Mouse (Mus musculus): ENCODE measurements around the gene Apbb2. TPM values are rescaled to one million over a fixed set of nuclear protein-coding genes. Genes with fewer than 3 reads are reported as not detected.

The Apbb2 gene
- polyA plus RNA-seq, 1 experiment from 2014 or later = 27.8 TPM

GRCm38 (mm10) chr5:66579066-66579465 lies 39.5 kb downstream of the Apbb2 start:
- H3K36me3 ChIP-seq (replicated peaks; ENCODE audit: control insufficient read depth, insufficient read depth, low read depth, low read length) = no peaks in the 10 kb centered on the region
- no peak overlapping the region for H3K4me3 ChIP-seq (ENCODE audit: low read depth, low read length)
- WGBS = 77% methylated on average over 4 of the region's 4 CpGs
- DNase-seq (ENCODE audit: low spot score) = no peak
- H3K4me1 ChIP-seq (ENCODE audit: control insufficient read depth, insufficient read depth, low read length) = no peaks in the 10 kb centered on the region
- no peak overlapping the region for H3K27ac ChIP-seq (replicated peaks; ENCODE audit: low read depth, low read length)
- no peak for ATAC-seq (replicated peaks; ENCODE audit: insufficient number of reproducible peaks, low FRiP score, low TSS enrichment, low read depth)
- no peaks in the 10 kb centered on the region for H3K27me3 ChIP-seq (ENCODE audit: control insufficient read depth, insufficient read depth, low read length)
- no peak overlapping the region for H3K4me2 ChIP-seq (ENCODE audit: low read depth, low read length)
- no peak overlapping the region for H3K9ac ChIP-seq (replicated peaks; ENCODE audit: low read length)
- no peaks in the 10 kb centered on the region for H3K9me3 ChIP-seq (replicated peaks; ENCODE audit: control insufficient read depth, low read length)

DNA sequence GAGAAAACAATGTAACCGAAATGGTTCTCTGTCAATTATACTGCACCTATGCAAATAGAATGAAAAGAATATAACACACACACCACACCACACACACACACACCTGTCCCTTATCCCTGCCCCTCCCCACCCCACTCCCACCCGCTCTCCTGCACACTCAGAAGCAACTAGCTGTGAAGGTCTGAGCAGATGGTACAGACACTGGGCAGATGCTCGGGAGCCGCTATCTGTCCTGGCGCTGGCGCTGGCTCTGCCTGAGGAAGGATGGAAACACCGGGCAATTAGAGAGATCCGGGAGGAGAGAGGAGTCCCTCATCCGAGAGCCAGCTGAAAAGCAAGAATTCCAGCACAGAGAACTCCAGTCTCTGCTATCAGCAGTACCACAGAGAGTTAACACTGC lies 42.3 kb downstream of the Apbb2 start:
- Histone ChIP-seq H3K27ac (replicated peaks; ENCODE audit: low read depth, low read length) (no peak overlapping the region), H3K4me2 (ENCODE audit: low read depth, low read length) (no peak overlapping the region), H3K27me3 (ENCODE audit: control insufficient read depth, insufficient read depth, low read length) (no peaks in the 10 kb centered on the region), H3K4me3 (ENCODE audit: low read depth, low read length) (no peak overlapping the region), H3K36me3 (replicated peaks; ENCODE audit: control insufficient read depth, insufficient read depth, low read depth, low read length) (no peaks in the 10 kb centered on the region), H3K9ac (replicated peaks; ENCODE audit: low read length) (no peak overlapping the region), H3K4me1 (ENCODE audit: control insufficient read depth, insufficient read depth, low read length) (no peaks in the 10 kb centered on the region; the same call in 1 of the 2 replicates), H3K9me3 (replicated peaks; ENCODE audit: control insufficient read depth, low read length) (no peaks in the 10 kb centered on the region)
- WGBS = 55% methylated on average over 9 of the region's 9 CpGs
- DNase-seq (ENCODE audit: low spot score) (no peak), ATAC-seq (replicated peaks; ENCODE audit: insufficient number of reproducible peaks, low FRiP score, low TSS enrichment, low read depth) (no peak)

- H3K27ac ChIP-seq (replicated peaks; ENCODE audit: low read depth, low read length) = no peak overlapping the region
- H3K9ac ChIP-seq (replicated peaks; ENCODE audit: low read length) = no peak overlapping the region
- ATAC-seq (replicated peaks; ENCODE audit: insufficient number of reproducible peaks, low FRiP score, low TSS enrichment, low read depth) (no peak), DNase-seq (ENCODE audit: low spot score) (no peak)
- H3K9me3 ChIP-seq (replicated peaks; ENCODE audit: control insufficient read depth, low read length) = no peaks in the 10 kb centered on the region
- 91% methylated on average over 13 of the region's 13 CpGs for WGBS
- no peaks in the 10 kb centered on the region; the same call in 1 of the 2 replicates for H3K4me1 ChIP-seq (ENCODE audit: control insufficient read depth, insufficient read depth, low read length)
- no peaks in the 10 kb centered on the region for H3K36me3 ChIP-seq (replicated peaks; ENCODE audit: control insufficient read depth, insufficient read depth, low read depth, low read length)
- H3K27me3 ChIP-seq (ENCODE audit: control insufficient read depth, insufficient read depth, low read length) = no peaks in the 10 kb centered on the region
- H3K4me3 ChIP-seq (ENCODE audit: low read depth, low read length) = no peak overlapping the region
- no peak overlapping the region for H3K4me2 ChIP-seq (ENCODE audit: low read depth, low read length)
Measured at GRCm38 (mm10) chr5:66575148-66575547, 43.4 kb downstream of the Apbb2 start.

- Histone ChIP-seq H3K36me3 (replicated peaks; ENCODE audit: control insufficient read depth, insufficient read depth, low read depth, low read length) (no peaks in the 10 kb centered on the region), H3K27me3 (ENCODE audit: control insufficient read depth, insufficient read depth, low read length) (no peaks in the 10 kb centered on the region), H3K4me3 (ENCODE audit: low read depth, low read length) (no peak overlapping the region), H3K4me1 (ENCODE audit: control insufficient read depth, insufficient read depth, low read length) (no peaks in the 10 kb centered on the region; the same call in 1 of the 2 replicates), H3K4me2 (ENCODE audit: low read depth, low read length) (no peak overlapping the region), H3K27ac (replicated peaks; ENCODE audit: low read depth, low read length) (no peak overlapping the region), H3K9ac (replicated peaks; ENCODE audit: low read length) (no peak overlapping the region), H3K9me3 (replicated peaks; ENCODE audit: control insufficient read depth, low read length) (no peaks in the 10 kb centered on the region)
- WGBS = 23% methylated on average over 4 of the region's 4 CpGs
- ATAC-seq (replicated peaks; ENCODE audit: insufficient number of reproducible peaks, low FRiP score, low TSS enrichment, low read depth) (no peak), DNase-seq (ENCODE audit: low spot score) (no peak)
Measured at GRCm38 (mm10) chr5:66573266-66573665, 45.3 kb downstream of the Apbb2 start.

DNA sequence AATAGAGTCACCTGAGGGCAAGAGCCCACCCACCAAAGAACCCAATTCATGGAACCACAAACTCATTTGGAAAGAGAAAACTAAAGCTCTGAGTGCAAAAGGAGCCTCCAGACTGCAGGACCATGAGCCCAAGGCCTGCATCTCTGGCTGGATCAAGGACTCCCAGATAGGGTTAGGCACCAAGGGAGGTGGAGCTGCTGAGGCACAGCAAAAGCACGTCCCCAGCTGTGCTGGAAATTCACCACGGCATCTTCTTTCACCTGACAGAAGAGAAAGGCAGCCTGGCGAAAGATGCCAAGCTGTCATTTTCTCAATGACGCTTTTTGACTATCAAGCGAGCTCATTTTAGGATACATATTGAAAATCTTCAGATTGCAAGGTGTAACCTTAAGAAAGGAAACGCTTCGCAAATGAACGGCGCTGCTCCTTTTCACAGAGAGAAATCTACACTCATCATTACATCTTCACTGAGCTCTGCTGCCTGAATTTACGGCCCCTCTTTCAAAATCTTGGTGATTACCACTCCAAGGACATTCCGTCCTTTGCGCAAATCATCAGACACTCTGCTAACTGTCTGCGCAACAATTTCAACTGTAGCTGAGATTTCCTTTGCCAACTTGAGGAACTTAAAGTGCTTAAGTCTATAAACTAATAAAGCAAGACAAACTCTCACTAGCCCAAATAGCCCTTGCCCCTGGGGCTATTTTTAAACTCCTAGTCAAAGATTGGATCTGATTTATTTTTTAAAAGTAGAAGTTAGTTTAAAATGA lies 46.3 kb downstream of the Apbb2 start:
- no peaks in the 10 kb centered on the region; the same call in 1 of the 2 replicates for H3K4me1 ChIP-seq (ENCODE audit: control insufficient read depth, insufficient read depth, low read length)
- H3K27me3 ChIP-seq (ENCODE audit: control insufficient read depth, insufficient read depth, low read length) = no peaks in the 10 kb centered on the region
- H3K36me3 ChIP-seq (replicated peaks; ENCODE audit: control insufficient read depth, insufficient read depth, low read depth, low read length) = no peaks in the 10 kb centered on the region
- H3K9ac ChIP-seq (replicated peaks; ENCODE audit: low read length) = no peak overlapping the region
- H3K4me2 ChIP-seq (ENCODE audit: low read depth, low read length) = no peak overlapping the region
- no peak overlapping the region for H3K27ac ChIP-seq (replicated peaks; ENCODE audit: low read depth, low read length)
- no peak overlapping the region for H3K4me3 ChIP-seq (ENCODE audit: low read depth, low read length)
- H3K9me3 ChIP-seq (replicated peaks; ENCODE audit: control insufficient read depth, low read length) = no peaks in the 10 kb centered on the region
- 75% methylated on average over 13 of the region's 13 CpGs for WGBS
- no peak for DNase-seq (ENCODE audit: low spot score)
- ATAC-seq (replicated peaks; ENCODE audit: insufficient number of reproducible peaks, low FRiP score, low TSS enrichment, low read depth) = no peak

GRCm38 (mm10) chr5:66570709-66571108 lies 47.9 kb downstream of the Apbb2 start:
- no peak overlapping the region for H3K27ac ChIP-seq (replicated peaks; ENCODE audit: low read depth, low read length)
- no peaks in the 10 kb centered on the region for H3K27me3 ChIP-seq (ENCODE audit: control insufficient read depth, insufficient read depth, low read length)
- no peak for ATAC-seq (replicated peaks; ENCODE audit: insufficient number of reproducible peaks, low FRiP score, low TSS enrichment, low read depth)
- no peak overlapping the region for H3K4me2 ChIP-seq (ENCODE audit: low read depth, low read length)
- no peaks in the 10 kb centered on the region for H3K9me3 ChIP-seq (replicated peaks; ENCODE audit: control insufficient read depth, low read length)
- DNase-seq (ENCODE audit: low spot score) = no peak
- no peak overlapping the region for H3K9ac ChIP-seq (replicated peaks; ENCODE audit: low read length)
- H3K4me3 ChIP-seq (ENCODE audit: low read depth, low read length) = no peak overlapping the region
- no peaks in the 10 kb centered on the region; the same call in 1 of the 2 replicates for H3K4me1 ChIP-seq (ENCODE audit: control insufficient read depth, insufficient read depth, low read length)
- WGBS = 90% methylated on average over 5 of the region's 5 CpGs
- H3K36me3 ChIP-seq (replicated peaks; ENCODE audit: control insufficient read depth, insufficient read depth, low read depth, low read length) = no peaks in the 10 kb centered on the region

- WGBS = 69% methylated on average over 9 of the region's 9 CpGs
- no peak overlapping the region for H3K9ac ChIP-seq (replicated peaks; ENCODE audit: low read length)
- H3K4me1 ChIP-seq (ENCODE audit: control insufficient read depth, insufficient read depth, low read length) = no peaks in the 10 kb centered on the region; the same call in 1 of the 2 replicates
- no peak overlapping the region for H3K27ac ChIP-seq (replicated peaks; ENCODE audit: low read depth, low read length)
- ATAC-seq (replicated peaks; ENCODE audit: insufficient number of reproducible peaks, low FRiP score, low TSS enrichment, low read depth) = no peak
- no peaks in the 10 kb centered on the region for H3K27me3 ChIP-seq (ENCODE audit: control insufficient read depth, insufficient read depth, low read length)
- no peaks in the 10 kb centered on the region for H3K36me3 ChIP-seq (replicated peaks; ENCODE audit: control insufficient read depth, insufficient read depth, low read depth, low read length)
- H3K4me3 ChIP-seq (ENCODE audit: low read depth, low read length) = no peak overlapping the region
- DNase-seq (ENCODE audit: low spot score) = no peak
- no peaks in the 10 kb centered on the region for H3K9me3 ChIP-seq (replicated peaks; ENCODE audit: control insufficient read depth, low read length)
- H3K4me2 ChIP-seq (ENCODE audit: low read depth, low read length) = no peak overlapping the region
Measured at GRCm38 (mm10) chr5:66569141-66569801, 49.3 kb downstream of the Apbb2 start.

- no peak for ATAC-seq (replicated peaks; ENCODE audit: insufficient number of reproducible peaks, low FRiP score, low TSS enrichment, low read depth)
- H3K27ac ChIP-seq (replicated peaks; ENCODE audit: low read depth, low read length) = no peak overlapping the region; the same call in 1 of the 2 replicates
- 81% methylated on average over 5 of the region's 5 CpGs for WGBS
Measured at GRCm38 (mm10) chr5:66568002-66568401, 50.6 kb downstream of the Apbb2 start.

More at GRCm38 (mm10) chr5:66568002-66568401, 50.6 kb downstream of the Apbb2 start:
- Histone ChIP-seq H3K4me2 (ENCODE audit: low read depth, low read length) (no peak overlapping the region), H3K4me3 (ENCODE audit: low read depth, low read length) (no peak overlapping the region), H3K9ac (replicated peaks; ENCODE audit: low read length) (no peak overlapping the region), H3K9me3 (replicated peaks; ENCODE audit: control insufficient read depth, low read length) (no peaks in the 10 kb centered on the region), H3K27me3 (ENCODE audit: control insufficient read depth, insufficient read depth, low read length) (no peaks in the 10 kb centered on the region), H3K4me1 (ENCODE audit: control insufficient read depth, insufficient read depth, low read length) (no peaks in the 10 kb centered on the region), H3K36me3 (replicated peaks; ENCODE audit: control insufficient read depth, insufficient read depth, low read depth, low read length) (no peaks in the 10 kb centered on the region)
- DNase-seq (ENCODE audit: low spot score) = no peak
